Mouse (Mus musculus) lung, adult 2 months (tissue): ENCODE data around the gene Cdkal1. TPM values are rescaled to one million over a fixed set of nuclear protein-coding genes. Genes with fewer than 3 reads are reported as not detected.

ENCODE experiments used
- DNase-seq: peaks from one replicate; pipeline ENCODE4 v3.0.0; 2022
- H3K4me1 ChIP-seq: fragments of 200-500 bp; 2 replicates; pipeline ENCODE4 v1.6.1; 2011; ENCODE audit warnings: low read length; ENCODE audit not compliant: control insufficient read depth, insufficient read depth
- H3K4me3 ChIP-seq: fragments of 200-500 bp; replicated peaks from 2 replicates; pipeline ENCODE3; 2011; ENCODE audit warnings: low read depth, mild to moderate bottlenecking, control low read depth, low read length; ENCODE audit errors: extremely low read depth
- CTCF ChIP-seq: fragments of 200-500 bp; IDR thresholded peaks from 2 replicates; pipeline ENCODE4 v1.5.1; 2011; ENCODE audit warnings: mild to moderate bottlenecking, low read length, control low read depth; ENCODE audit not compliant: insufficient read depth
- POLR2A ChIP-seq: fragments of 200-500 bp; IDR thresholded peaks from 2 replicates; pipeline ENCODE4 v1.6.1; 2011; ENCODE audit warnings: low read depth, mild to moderate bottlenecking, control low read depth, low read length, borderline replicate concordance; ENCODE audit errors: extremely low read depth
- WGBS: fragments of 180-500 bp; shearing (Covaris S2); methylation state at CpG from one replicate; pipeline ENCODE4 v1.1.7; 2018; 5-methylcytosine and 5-hydroxymethylcytosine counted together
- polyA plus RNA-seq: library from polyadenylated mRNA; depleted of rRNA; stranded (reverse); fragments of >200 nt; gene quantifications from 2 replicates; pipeline ENCODE4 v1.2.3, GENCODE M21; 2012

Cdkal1 gene
- polyA plus RNA-seq, 1 experiment = 2.6 TPM

- WGBS = 80% methylated on average over 9 of the region's 9 CpGs
- TF ChIP-seq POLR2A (no peak), CTCF (no peak)
- DNase-seq = no peak
- no peaks in the 10 kb centered on the region for H3K4me1 ChIP-seq
- no peak overlapping the region for H3K4me3 ChIP-seq
Measured at GRCm38 (mm10) chr13:29555160-29555785, 300.2 kb downstream of the Cdkal1 start.

GRCm38 (mm10) chr13:29553792-29554191, 301.7 kb downstream of the Cdkal1 start:
- DNase-seq = no peak
- no peaks in the 10 kb centered on the region for H3K4me1 ChIP-seq
- no peak for TF ChIP-seq CTCF
- TF ChIP-seq POLR2A = no peak
- no peak overlapping the region for H3K4me3 ChIP-seq

GRCm38 (mm10) chr13:29552322-29552870, 303.1 kb downstream of the Cdkal1 start:
- 84% methylated on average over 5 of the region's 5 CpGs for WGBS
- H3K4me1 ChIP-seq = no peaks in the 10 kb centered on the region
- H3K4me3 ChIP-seq = no peak overlapping the region
- TF ChIP-seq CTCF (no peak), POLR2A (no peak)
- no peak for DNase-seq

GRCm38 (mm10) chr13:29550886-29551285, 304.6 kb downstream of the Cdkal1 start:
- Histone ChIP-seq H3K4me3 (no peak overlapping the region), H3K4me1 (no peaks in the 10 kb centered on the region)
- DNase-seq = no peak
- 67% methylated on average over 1 of the region's 1 CpGs for WGBS
- TF ChIP-seq CTCF = no peak
- no peak for TF ChIP-seq POLR2A

GRCm38 (mm10) chr13:29550203-29550602, 305.3 kb downstream of the Cdkal1 start:
- H3K4me3 ChIP-seq = no peak overlapping the region
- 69% methylated on average over 6 of the region's 6 CpGs for WGBS
- H3K4me1 ChIP-seq = no peaks in the 10 kb centered on the region
- TF ChIP-seq CTCF = no peak
- TF ChIP-seq POLR2A = no peak
- no peak for DNase-seq

GRCm38 (mm10) chr13:29549761-29550160, 305.7 kb downstream of the Cdkal1 start:
- TF ChIP-seq POLR2A (no peak), CTCF (no peak)
- Histone ChIP-seq H3K4me1 (no peaks in the 10 kb centered on the region), H3K4me3 (no peak overlapping the region)
- no peak for DNase-seq
- 59% methylated on average over 2 of the region's 2 CpGs for WGBS

- DNase-seq = no peak
- Histone ChIP-seq H3K4me3 (no peak overlapping the region), H3K4me1 (no peaks in the 10 kb centered on the region)
- WGBS = 68% methylated on average over 1 of the region's 1 CpGs
- TF ChIP-seq CTCF = no peak
Measured at GRCm38 (mm10) chr13:29537906-29538305, 317.6 kb downstream of the Cdkal1 start.

- no peaks in the 10 kb centered on the region for H3K4me1 ChIP-seq
- 63% methylated on average over 5 of the region's 5 CpGs for WGBS
- DNase-seq = no peak
- H3K4me3 ChIP-seq = no peak overlapping the region
- TF ChIP-seq POLR2A (no peak), CTCF (no peak)
Measured at GRCm38 (mm10) chr13:29533586-29533985, 321.9 kb downstream of the Cdkal1 start.

- TF ChIP-seq POLR2A = no peak
- no peaks in the 10 kb centered on the region for H3K4me1 ChIP-seq
- 89% methylated on average over 5 of the region's 5 CpGs for WGBS
- no peak for DNase-seq
- H3K4me3 ChIP-seq = no peak overlapping the region
Measured at GRCm38 (mm10) chr13:29528344-29528743, 327.1 kb downstream of the Cdkal1 start.

GRCm38 (mm10) chr13:29521321-29521720, 334.2 kb downstream of the Cdkal1 start:
- TF ChIP-seq POLR2A (no peak), CTCF (no peak)
- 86% methylated on average over 4 of the region's 4 CpGs for WGBS
- no peaks in the 10 kb centered on the region for H3K4me1 ChIP-seq
- DNase-seq = no peak
- no peak overlapping the region for H3K4me3 ChIP-seq

- WGBS = 86% methylated on average over 1 of the region's 1 CpGs
- DNase-seq = no peak
- Histone ChIP-seq H3K4me3 (no peak overlapping the region), H3K4me1 (no peaks in the 10 kb centered on the region)
- TF ChIP-seq CTCF (no peak), POLR2A (no peak)
Measured at GRCm38 (mm10) chr13:29514071-29514470, 341.4 kb downstream of the Cdkal1 start.
